Mouse (Mus musculus): Measurements from ENCODE around the gene Hps1.

GRCm38 (mm10) chr19:42750196-42750595, 29.6 kb downstream of the Hps1 start:
- no peak for TF ChIP-seq CTCF (IDR thresholded peaks at IDR 0.05; ENCODE audit: low read depth)
- TF ChIP-seq EP300 (IDR thresholded peaks at IDR 0.05; ENCODE audit: low read depth) = no peak
